Mouse (Mus musculus): ENCODE measurements around the gene Zc2hc1b. TPM values are rescaled to one million over a fixed set of nuclear protein-coding genes. Genes with fewer than 3 reads are reported as not detected.

Gene Zc2hc1b
- total and polyA plus RNA-seq, 2 experiments, result not detected

DNA sequence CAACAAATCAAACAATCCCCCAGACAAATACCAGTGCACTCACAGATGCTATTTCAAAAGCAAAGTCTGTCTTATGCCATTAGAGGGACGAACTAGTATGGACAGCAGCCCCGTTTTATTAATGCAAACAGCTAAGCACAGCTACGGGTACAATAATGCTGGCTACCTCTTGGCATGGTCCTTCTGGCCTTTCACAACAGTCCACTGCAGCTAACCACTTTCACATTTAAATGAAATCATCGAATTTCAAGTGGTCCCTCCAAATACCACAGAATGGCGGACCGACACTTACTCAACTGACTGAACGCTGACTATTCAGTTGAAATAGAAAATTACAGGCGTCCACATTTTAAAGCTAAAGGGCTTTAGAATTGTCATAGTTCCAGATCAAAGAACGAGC is 34.5 kb upstream of the Zc2hc1b start:
- no peak for DNase-seq (ENCODE audit: extremely low read depth, low read depth, low spot score)
- no peaks in the 10 kb centered on the region for H3K79me2 ChIP-seq (ENCODE audit: control insufficient read depth, insufficient read depth, low read length)
- H3K27ac ChIP-seq (replicated peaks; ENCODE audit: insufficient read depth, low read depth, low read length), result no peak overlapping the region
- 92% methylated on average over 9 of the region's 9 CpGs for WGBS
- H3K4me3 ChIP-seq (ENCODE audit: insufficient read depth, low read depth, low read length), result no peak overlapping the region
- no peaks in the 10 kb centered on the region for H3K4me1 ChIP-seq (ENCODE audit: control insufficient read depth, insufficient read depth, low read length)
- TF ChIP-seq POLR2A (IDR thresholded peaks at IDR 0.05; ENCODE audit: extremely low read depth, insufficient read depth, low read length), result no peak
- TF ChIP-seq CTCF (IDR thresholded peaks at IDR 0.05; ENCODE audit: low read depth, low read length), result no peak
- no peaks in the 10 kb centered on the region for H3K27me3 ChIP-seq (ENCODE audit: control insufficient read depth, insufficient read depth, low read length)
- no peak overlapping the region for H3K9ac ChIP-seq (ENCODE audit: low read depth, low read length)
- no peaks in the 10 kb centered on the region; the same call in 1 of the 2 replicates for H3K36me3 ChIP-seq (ENCODE audit: control insufficient read depth, insufficient read depth, low read length)

DNA sequence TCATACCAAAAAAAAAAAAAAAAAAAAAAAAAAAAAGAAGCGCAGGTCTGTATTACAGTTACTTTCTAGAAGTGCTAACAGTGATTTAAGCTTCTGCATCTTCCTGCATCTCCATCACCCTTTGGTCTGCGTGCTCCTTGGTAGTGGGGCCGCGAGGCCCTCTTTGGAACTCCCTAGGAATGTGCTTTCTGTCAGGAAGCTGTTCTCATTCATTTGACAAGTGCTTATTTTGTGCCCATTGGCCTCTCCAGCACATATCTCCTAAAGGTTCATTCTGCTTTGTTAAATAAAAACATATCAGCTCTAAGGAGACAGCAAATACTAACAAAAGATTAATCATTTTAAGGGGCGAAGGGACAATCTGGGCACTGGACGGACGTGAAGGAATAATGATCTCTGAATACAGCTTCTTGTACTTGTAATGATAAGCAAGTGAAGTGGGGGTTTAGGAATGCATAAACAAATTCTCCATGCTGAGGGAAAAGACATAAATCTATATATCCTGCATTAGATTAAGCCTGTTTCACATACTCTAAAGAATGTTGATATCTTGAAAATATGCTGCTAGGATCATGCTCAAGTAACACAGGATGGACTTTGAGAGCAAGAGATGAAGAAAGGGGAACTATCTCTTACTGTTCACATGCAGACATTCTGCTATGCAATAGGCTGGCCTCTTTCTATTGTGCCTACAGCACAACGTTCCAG is 32.3 kb upstream of the Zc2hc1b start:
- Histone ChIP-seq H3K4me1 (ENCODE audit: control insufficient read depth, insufficient read depth, low read length) (no peaks in the 10 kb centered on the region), H3K9ac (ENCODE audit: low read depth, low read length) (no peak overlapping the region), H3K79me2 (ENCODE audit: control insufficient read depth, insufficient read depth, low read length) (no peaks in the 10 kb centered on the region), H3K4me3 (ENCODE audit: insufficient read depth, low read depth, low read length) (no peak overlapping the region), H3K27ac (replicated peaks; ENCODE audit: insufficient read depth, low read depth, low read length) (no peak overlapping the region), H3K36me3 (ENCODE audit: control insufficient read depth, insufficient read depth, low read length) (no peaks in the 10 kb centered on the region; the same call in 1 of the 2 replicates), H3K27me3 (ENCODE audit: control insufficient read depth, insufficient read depth, low read length) (no peaks in the 10 kb centered on the region)
- TF ChIP-seq POLR2A (IDR thresholded peaks at IDR 0.05; ENCODE audit: extremely low read depth, insufficient read depth, low read length) (no peak), CTCF (IDR thresholded peaks at IDR 0.05; ENCODE audit: low read depth, low read length) (no peak)
- no peak for DNase-seq (ENCODE audit: extremely low read depth, low read depth, low spot score)
- 78% methylated on average over 8 of the region's 8 CpGs for WGBS

GRCm38 (mm10) chr10:13209506-13209905 is 31.7 kb upstream of the Zc2hc1b start:
- WGBS, result 81% methylated on average over 3 of the region's 3 CpGs
- H3K79me2 ChIP-seq (ENCODE audit: control insufficient read depth, insufficient read depth, low read length), result no peaks in the 10 kb centered on the region
- H3K36me3 ChIP-seq (ENCODE audit: control insufficient read depth, insufficient read depth, low read length), result no peaks in the 10 kb centered on the region; the same call in 1 of the 2 replicates
- no peak for DNase-seq (ENCODE audit: extremely low read depth, low read depth, low spot score)
- no peak overlapping the region for H3K9ac ChIP-seq (ENCODE audit: low read depth, low read length)
- no peak overlapping the region for H3K27ac ChIP-seq (replicated peaks; ENCODE audit: insufficient read depth, low read depth, low read length)
- no peaks in the 10 kb centered on the region for H3K27me3 ChIP-seq (ENCODE audit: control insufficient read depth, insufficient read depth, low read length)
- TF ChIP-seq CTCF (IDR thresholded peaks at IDR 0.05; ENCODE audit: low read depth, low read length), result no peak
- no peak for TF ChIP-seq POLR2A (IDR thresholded peaks at IDR 0.05; ENCODE audit: extremely low read depth, insufficient read depth, low read length)
- H3K4me3 ChIP-seq (ENCODE audit: insufficient read depth, low read depth, low read length), result no peak overlapping the region
- H3K4me1 ChIP-seq (ENCODE audit: control insufficient read depth, insufficient read depth, low read length), result no peaks in the 10 kb centered on the region

DNA sequence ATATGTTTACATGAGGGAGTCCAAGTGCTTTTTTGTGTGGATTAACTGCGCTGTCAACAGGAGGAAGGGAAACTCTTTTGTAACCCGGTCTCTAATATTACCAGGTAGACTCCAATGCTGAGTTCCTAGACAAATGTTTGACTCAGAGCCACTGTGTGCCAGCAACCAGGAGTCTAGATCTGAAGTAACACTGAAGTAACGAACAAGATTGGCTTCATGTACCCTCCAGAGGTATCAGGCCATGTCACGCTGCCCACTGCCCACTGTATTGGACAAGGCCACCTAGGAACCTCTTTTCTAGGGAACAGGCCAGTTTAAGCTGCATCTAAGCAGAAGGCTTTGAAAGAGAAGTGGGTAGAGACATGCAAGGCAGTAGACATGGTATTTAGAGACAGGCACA is 31.2 kb upstream of the Zc2hc1b start:
- H3K36me3 ChIP-seq (ENCODE audit: control insufficient read depth, insufficient read depth, low read length), result no peaks in the 10 kb centered on the region; the same call in 1 of the 2 replicates
- H3K27me3 ChIP-seq (ENCODE audit: control insufficient read depth, insufficient read depth, low read length), result no peaks in the 10 kb centered on the region
- no peak overlapping the region for H3K27ac ChIP-seq (replicated peaks; ENCODE audit: insufficient read depth, low read depth, low read length)
- no peaks in the 10 kb centered on the region for H3K4me1 ChIP-seq (ENCODE audit: control insufficient read depth, insufficient read depth, low read length)
- TF ChIP-seq CTCF (IDR thresholded peaks at IDR 0.05; ENCODE audit: low read depth, low read length) (no peak), POLR2A (IDR thresholded peaks at IDR 0.05; ENCODE audit: extremely low read depth, insufficient read depth, low read length) (no peak)
- H3K4me3 ChIP-seq (ENCODE audit: insufficient read depth, low read depth, low read length), result no peak overlapping the region
- H3K79me2 ChIP-seq (ENCODE audit: control insufficient read depth, insufficient read depth, low read length), result no peaks in the 10 kb centered on the region
- WGBS, result 90% methylated on average over 4 of the region's 4 CpGs
- DNase-seq (ENCODE audit: extremely low read depth, low read depth, low spot score), result no peak
- no peak overlapping the region for H3K9ac ChIP-seq (ENCODE audit: low read depth, low read length)

GRCm38 (mm10) chr10:13201741-13202293 is 24.0 kb upstream of the Zc2hc1b start:
- no peaks in the 10 kb centered on the region for H3K27me3 ChIP-seq (ENCODE audit: control insufficient read depth, insufficient read depth, low read length)
- no peak overlapping the region for H3K4me3 ChIP-seq (ENCODE audit: insufficient read depth, low read depth, low read length)
- H3K79me2 ChIP-seq (ENCODE audit: control insufficient read depth, insufficient read depth, low read length), result no peaks in the 10 kb centered on the region
- peak; percentile 6 for DNase-seq (ENCODE audit: extremely low read depth, low read depth, low spot score)
- H3K4me1 ChIP-seq (ENCODE audit: control insufficient read depth, insufficient read depth, low read length), result no peaks in the 10 kb centered on the region
- H3K27ac ChIP-seq (replicated peaks; ENCODE audit: insufficient read depth, low read depth, low read length), result no peak overlapping the region
- no peaks in the 10 kb centered on the region for H3K36me3 ChIP-seq (ENCODE audit: control insufficient read depth, insufficient read depth, low read length)
- WGBS, result 92% methylated on average over 6 of the region's 6 CpGs
- no peak overlapping the region for H3K9ac ChIP-seq (ENCODE audit: low read depth, low read length)
- TF ChIP-seq CTCF (IDR thresholded peaks at IDR 0.05; ENCODE audit: low read depth, low read length) (no peak), POLR2A (IDR thresholded peaks at IDR 0.05; ENCODE audit: extremely low read depth, insufficient read depth, low read length) (no peak)

DNA sequence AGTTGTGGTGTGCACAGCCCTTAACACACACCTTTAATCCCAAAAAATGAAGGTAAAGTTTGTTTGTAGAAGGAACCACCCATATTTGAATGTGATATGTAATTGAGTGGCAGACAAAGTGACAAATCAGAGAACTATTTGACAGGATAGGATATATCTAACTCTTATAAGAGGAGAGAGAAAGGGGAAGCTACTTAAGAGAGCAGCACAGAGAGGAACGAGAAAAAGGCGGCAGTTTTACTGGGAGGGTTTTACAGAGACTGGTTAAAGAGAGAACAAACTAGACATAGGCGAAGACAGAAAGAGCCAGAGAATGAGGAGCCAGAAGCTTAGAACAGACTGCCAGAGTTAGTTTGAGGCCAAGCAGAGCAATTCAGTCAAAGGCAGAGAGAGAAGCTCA is 23.0 kb upstream of the Zc2hc1b start:
- H3K27me3 ChIP-seq (ENCODE audit: control insufficient read depth, insufficient read depth, low read length), result no peaks in the 10 kb centered on the region
- TF ChIP-seq POLR2A (IDR thresholded peaks at IDR 0.05; ENCODE audit: extremely low read depth, insufficient read depth, low read length), result no peak
- TF ChIP-seq CTCF (IDR thresholded peaks at IDR 0.05; ENCODE audit: low read depth, low read length), result no peak
- no peak overlapping the region for H3K27ac ChIP-seq (replicated peaks; ENCODE audit: insufficient read depth, low read depth, low read length)
- no peak overlapping the region for H3K4me3 ChIP-seq (ENCODE audit: insufficient read depth, low read depth, low read length)
- H3K4me1 ChIP-seq (ENCODE audit: control insufficient read depth, insufficient read depth, low read length), result no peaks in the 10 kb centered on the region
- DNase-seq (ENCODE audit: extremely low read depth, low read depth, low spot score), result peak; percentile 4
- H3K9ac ChIP-seq (ENCODE audit: low read depth, low read length), result no peak overlapping the region
- 94% methylated on average over 3 of the region's 3 CpGs for whole genome bisulfite sequencing
- no peaks in the 10 kb centered on the region for H3K36me3 ChIP-seq (ENCODE audit: control insufficient read depth, insufficient read depth, low read length)
- H3K79me2 ChIP-seq (ENCODE audit: control insufficient read depth, insufficient read depth, low read length), result no peaks in the 10 kb centered on the region

Data from liver, adult 2 months (tissue).